Mouse (Mus musculus): ENCODE results near the gene Kcna10. TPM values are rescaled to one million over a fixed set of nuclear protein-coding genes. Genes with fewer than 3 reads are reported as not detected.
A peak's percentile ranks its signal among the peaks of the same experiment; 100 is the strongest.

The Kcna10 gene
- polyA plus RNA-seq (2015; fragmentation: Nextera tagmentation; extraction: Ambion mirVana), result not detected in 2 replicates

DNA sequence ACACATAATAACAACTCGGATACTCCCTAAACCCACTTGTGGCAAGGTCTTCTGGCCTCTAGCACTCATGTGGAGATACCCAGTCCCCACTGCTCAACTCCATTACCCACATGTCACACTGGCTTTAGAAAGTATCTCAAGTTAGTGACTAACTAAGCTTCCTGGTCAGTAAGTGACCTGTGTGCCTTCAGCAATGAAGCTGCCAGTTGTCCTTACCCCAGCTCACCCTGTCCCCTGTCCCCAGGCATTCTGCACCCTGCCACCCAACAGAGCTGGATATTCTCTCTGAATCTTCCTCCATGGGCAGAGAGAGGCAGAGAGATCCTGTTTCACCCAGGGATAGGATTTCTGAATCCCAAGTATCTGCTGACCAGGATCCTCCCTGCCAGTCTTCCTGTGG lies at the start of gene Kcna10:
Kcna10 (plus strand) TSS at position 301 of the 400 bp plus-strand sequence.
- Histone ChIP-seq H3K4me2 (ENCODE audit: low read depth, low read length) (no peak within 1 kb of the TSS), H3K27ac (ENCODE audit: low read length) (no peak within 1 kb of the TSS), H3K4me1 (ENCODE audit: control insufficient read depth, insufficient read depth, low read length) (no peaks in the 10 kb centered on the region), H3K9ac (ENCODE audit: low read length) (no peak within 1 kb of the TSS), H3K27me3 (ENCODE audit: control insufficient read depth, insufficient read depth, low read length) (no peaks in the 10 kb centered on the region), H3K9me3 (replicated peaks; ENCODE audit: control insufficient read depth, low read length) (no peaks in the 10 kb centered on the region), H3K4me3 (replicated peaks; ENCODE audit: low read length) (no peak within 1 kb of the TSS), H3K36me3 (ENCODE audit: control insufficient read depth, insufficient read depth, low read length) (no peaks in the 10 kb centered on the region)
- no peak for ATAC-seq (ENCODE audit: insufficient read depth, low FRiP score)
- 64% methylated on average over 1 of the region's 1 CpGs for WGBS

DNA sequence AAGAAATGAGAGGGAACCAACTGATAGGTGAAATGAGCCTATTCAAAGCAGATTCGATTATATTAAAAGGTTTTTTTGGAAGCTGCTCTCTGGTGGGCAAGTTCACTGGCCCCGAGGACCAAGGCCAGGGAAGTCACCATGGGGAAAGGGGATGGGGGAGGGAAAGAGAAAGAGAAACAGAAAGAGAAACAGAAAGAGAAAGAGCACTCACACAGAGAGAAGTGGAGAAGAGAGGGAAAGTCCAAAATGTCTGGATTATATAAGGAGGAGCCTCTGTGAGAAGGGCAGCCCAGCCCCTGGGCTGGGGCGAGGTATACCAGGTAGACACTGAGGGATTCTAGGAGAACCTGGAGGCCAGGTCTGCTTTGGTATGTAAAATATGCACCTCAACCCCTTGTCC lies 48.4 kb upstream of the Kcna10 start:
- no peak overlapping the region for H3K4me3 ChIP-seq (replicated peaks; ENCODE audit: low read length)
- no peaks in the 10 kb centered on the region for H3K9me3 ChIP-seq (replicated peaks; ENCODE audit: control insufficient read depth, low read length)
- WGBS, result 70% methylated on average over 3 of the region's 3 CpGs
- no peak overlapping the region for H3K4me2 ChIP-seq (ENCODE audit: low read depth, low read length)
- H3K27me3 ChIP-seq (ENCODE audit: control insufficient read depth, insufficient read depth, low read length), result no peaks in the 10 kb centered on the region
- no peak overlapping the region for H3K27ac ChIP-seq (ENCODE audit: low read length)
- peaks cover 13% of the 10 kb centered on the region; the same call in 1 of the 2 replicates for H3K4me1 ChIP-seq (ENCODE audit: control insufficient read depth, insufficient read depth, low read length)
- no peaks in the 10 kb centered on the region for H3K36me3 ChIP-seq (ENCODE audit: control insufficient read depth, insufficient read depth, low read length)
- no peak for ATAC-seq (ENCODE audit: insufficient read depth, low FRiP score)
- no peak overlapping the region for H3K9ac ChIP-seq (ENCODE audit: low read length)

DNA sequence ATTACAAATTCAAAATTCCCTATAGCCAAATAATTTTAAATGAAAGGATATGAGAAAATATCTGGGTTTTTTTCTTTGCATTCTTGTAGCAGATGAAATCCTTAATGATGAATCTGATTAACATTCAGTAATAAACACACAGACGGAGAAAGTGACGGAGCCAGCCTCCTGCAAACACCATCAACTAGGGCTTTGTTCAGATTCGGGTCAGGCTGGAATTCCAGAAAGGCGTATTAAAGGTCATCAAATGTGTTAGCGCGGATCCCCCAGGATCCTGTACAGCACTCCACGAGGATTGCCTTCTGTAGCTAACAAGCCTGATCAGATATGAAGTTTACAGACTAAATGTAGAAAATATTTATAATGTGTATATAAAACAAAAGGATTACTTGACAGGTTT lies 35.7 kb upstream of the Kcna10 start:
- H3K36me3 ChIP-seq (ENCODE audit: control insufficient read depth, insufficient read depth, low read length), result no peaks in the 10 kb centered on the region
- WGBS, result 65% methylated on average over 7 of the region's 7 CpGs
- ATAC-seq (ENCODE audit: insufficient read depth, low FRiP score), result no peak
- H3K9ac ChIP-seq (ENCODE audit: low read length), result no peak overlapping the region
- H3K4me3 ChIP-seq (replicated peaks; ENCODE audit: low read length), result no peak overlapping the region
- H3K27me3 ChIP-seq (ENCODE audit: control insufficient read depth, insufficient read depth, low read length), result no peaks in the 10 kb centered on the region
- no peak overlapping the region for H3K27ac ChIP-seq (ENCODE audit: low read length)
- H3K4me2 ChIP-seq (ENCODE audit: low read depth, low read length), result no peak overlapping the region
- H3K9me3 ChIP-seq (replicated peaks; ENCODE audit: control insufficient read depth, low read length), result no peaks in the 10 kb centered on the region
- no peaks in the 10 kb centered on the region for H3K4me1 ChIP-seq (ENCODE audit: control insufficient read depth, insufficient read depth, low read length)

DNA sequence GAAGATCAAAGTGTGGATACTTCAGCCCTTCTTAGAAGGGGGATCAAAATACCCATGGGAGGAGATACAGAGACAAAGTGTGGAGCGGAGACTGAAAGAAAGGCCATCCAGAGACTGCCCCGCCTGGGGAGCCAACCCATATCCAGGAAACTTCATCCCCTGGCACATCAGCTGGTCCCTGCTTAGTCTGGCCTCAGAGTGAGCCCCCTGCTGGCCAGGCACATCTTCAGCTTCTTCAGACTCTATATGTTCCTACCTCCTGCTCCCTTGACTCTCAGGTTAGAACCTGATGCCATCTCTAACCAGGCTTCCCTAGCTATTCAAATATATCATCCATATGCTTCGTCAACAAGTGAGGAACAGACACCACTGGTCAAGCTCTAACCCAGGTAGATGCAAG lies 33.9 kb upstream of the Kcna10 start:
- Histone ChIP-seq H3K9me3 (replicated peaks; ENCODE audit: control insufficient read depth, low read length) (no peaks in the 10 kb centered on the region), H3K4me1 (ENCODE audit: control insufficient read depth, insufficient read depth, low read length) (no peaks in the 10 kb centered on the region), H3K9ac (ENCODE audit: low read length) (no peak overlapping the region), H3K27ac (ENCODE audit: low read length) (no peak overlapping the region), H3K4me2 (ENCODE audit: low read depth, low read length) (no peak overlapping the region), H3K36me3 (ENCODE audit: control insufficient read depth, insufficient read depth, low read length) (no peaks in the 10 kb centered on the region), H3K4me3 (replicated peaks; ENCODE audit: low read length) (no peak overlapping the region), H3K27me3 (ENCODE audit: control insufficient read depth, insufficient read depth, low read length) (no peaks in the 10 kb centered on the region)
- WGBS, result 59% methylated on average over 3 of the region's 3 CpGs
- ATAC-seq (ENCODE audit: insufficient read depth, low FRiP score), result peak; percentile 40; the same call in 1 of the 2 replicates

DNA sequence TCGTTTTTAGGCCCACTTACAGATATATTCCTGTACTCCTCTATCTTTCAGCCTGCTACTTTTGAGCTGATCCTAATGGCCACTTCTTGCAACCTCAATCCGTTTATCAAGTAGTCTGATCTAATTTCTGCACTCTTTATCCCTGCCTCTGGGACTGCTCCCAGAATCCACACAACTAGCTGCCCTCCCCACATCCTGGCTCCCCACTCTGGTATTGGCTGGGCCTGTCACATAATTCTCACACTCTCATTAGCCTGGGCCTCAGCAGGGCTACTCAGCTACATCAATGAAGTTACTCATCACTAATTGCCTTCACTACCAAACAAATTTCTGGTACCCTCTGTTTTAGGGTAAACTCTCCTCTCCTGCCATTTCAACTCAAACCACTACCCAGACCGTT lies 32.4 kb upstream of the Kcna10 start:
- ATAC-seq (ENCODE audit: insufficient read depth, low FRiP score), result no peak
- WGBS, result 47% methylated on average over 3 of the region's 3 CpGs

DNA sequence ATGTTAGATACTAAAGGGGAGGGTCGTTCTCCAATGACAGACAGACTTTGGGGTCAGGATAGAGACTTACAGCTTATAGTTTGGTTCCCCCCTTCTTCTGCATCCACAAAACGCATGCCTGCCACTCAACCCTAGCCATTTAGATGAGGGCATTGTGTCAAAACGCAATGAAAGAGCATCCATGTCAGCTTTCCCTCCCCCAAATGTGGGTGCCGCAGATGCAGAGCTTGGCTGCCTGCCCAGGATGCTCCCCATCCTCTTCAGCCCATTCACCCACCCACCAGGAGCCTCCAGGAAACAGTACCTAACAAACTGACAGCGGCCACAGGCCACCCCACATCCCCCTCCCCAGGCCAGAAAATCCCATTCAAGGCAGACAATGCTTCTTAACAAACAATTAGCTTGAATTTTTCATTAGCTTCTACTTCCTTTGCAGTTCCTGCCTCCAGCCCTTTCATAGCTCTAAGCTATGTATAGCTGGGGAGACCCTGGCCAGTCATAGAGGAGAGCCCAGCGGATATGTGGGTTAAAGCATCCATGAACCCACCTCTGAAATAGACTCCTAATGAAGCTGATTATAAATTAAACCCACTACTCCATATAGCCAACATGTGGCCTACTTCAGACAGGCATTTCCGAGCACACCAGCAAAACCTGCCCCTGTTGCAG lies 31.9 kb upstream of the Kcna10 start:
- Histone ChIP-seq H3K4me3 (replicated peaks; ENCODE audit: low read length) (no peak overlapping the region), H3K4me1 (ENCODE audit: control insufficient read depth, insufficient read depth, low read length) (no peaks in the 10 kb centered on the region), H3K9me3 (replicated peaks; ENCODE audit: control insufficient read depth, low read length) (no peaks in the 10 kb centered on the region), H3K27me3 (ENCODE audit: control insufficient read depth, insufficient read depth, low read length) (no peaks in the 10 kb centered on the region), H3K36me3 (ENCODE audit: control insufficient read depth, insufficient read depth, low read length) (no peaks in the 10 kb centered on the region), H3K4me2 (ENCODE audit: low read depth, low read length) (no peak overlapping the region), H3K9ac (ENCODE audit: low read length) (no peak overlapping the region), H3K27ac (ENCODE audit: low read length) (no peak overlapping the region)
- no peak for ATAC-seq (ENCODE audit: insufficient read depth, low FRiP score)
- 57% methylated on average over 7 of the region's 7 CpGs for WGBS

More for the DNA sequence above, 32.4 kb upstream of the Kcna10 start:
- no peak overlapping the region for H3K4me2 ChIP-seq (ENCODE audit: low read depth, low read length)
- no peak overlapping the region for H3K27ac ChIP-seq (ENCODE audit: low read length)
- H3K36me3 ChIP-seq (ENCODE audit: control insufficient read depth, insufficient read depth, low read length), result no peaks in the 10 kb centered on the region
- H3K9me3 ChIP-seq (replicated peaks; ENCODE audit: control insufficient read depth, low read length), result no peaks in the 10 kb centered on the region
- H3K27me3 ChIP-seq (ENCODE audit: control insufficient read depth, insufficient read depth, low read length), result no peaks in the 10 kb centered on the region
- no peak overlapping the region for H3K9ac ChIP-seq (ENCODE audit: low read length)
- H3K4me1 ChIP-seq (ENCODE audit: control insufficient read depth, insufficient read depth, low read length), result no peaks in the 10 kb centered on the region
- H3K4me3 ChIP-seq (replicated peaks; ENCODE audit: low read length), result no peak overlapping the region

DNA sequence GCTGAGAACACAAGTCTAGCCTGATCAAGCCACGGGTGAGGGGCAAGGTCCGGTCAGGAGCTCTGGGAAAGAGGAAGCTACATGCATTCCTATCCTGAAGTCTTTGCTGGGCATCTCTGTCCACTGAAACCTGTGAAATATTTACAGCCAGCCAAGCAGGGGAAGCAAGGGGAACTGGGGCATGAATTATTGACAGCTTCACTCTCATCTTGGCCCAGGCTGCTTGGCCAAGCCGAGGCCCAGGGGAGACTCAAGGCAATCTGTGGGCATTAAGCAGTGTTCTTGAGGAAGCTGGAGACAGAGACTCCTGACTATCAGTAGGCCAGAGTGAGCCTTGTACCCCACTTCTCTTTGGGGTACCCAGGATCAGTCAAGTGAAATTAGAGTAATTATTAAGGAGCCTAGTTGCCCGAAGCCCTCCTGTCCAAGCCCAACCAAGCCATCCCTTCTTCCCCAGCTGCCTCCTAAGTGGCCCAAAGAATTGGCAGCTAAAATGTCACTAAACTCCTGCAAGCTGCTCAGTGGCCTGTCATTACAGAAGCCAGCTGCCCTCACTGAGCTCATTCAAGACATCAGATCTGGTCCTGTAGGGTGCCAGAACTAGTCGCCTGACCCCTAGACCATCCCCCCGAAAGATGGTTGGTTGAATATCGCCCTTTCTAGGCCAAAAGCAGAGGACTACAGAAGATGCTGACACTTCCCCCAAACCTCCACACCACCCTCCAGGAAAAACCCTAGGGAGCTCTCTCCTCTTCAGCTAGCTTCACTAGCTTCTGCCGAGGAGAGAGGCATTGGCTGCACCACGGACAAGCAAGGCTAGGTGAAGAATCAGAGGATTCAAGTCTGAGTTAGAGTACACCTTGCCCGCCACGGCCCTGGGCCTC lies 28.8 kb upstream of the Kcna10 start:
- no peaks in the 10 kb centered on the region for H3K27me3 ChIP-seq (ENCODE audit: control insufficient read depth, insufficient read depth, low read length)
- WGBS, result 85% methylated on average over 11 of the region's 11 CpGs
- no peak overlapping the region for H3K9ac ChIP-seq (ENCODE audit: low read length)
- no peaks in the 10 kb centered on the region for H3K4me1 ChIP-seq (ENCODE audit: control insufficient read depth, insufficient read depth, low read length)
- no peaks in the 10 kb centered on the region for H3K36me3 ChIP-seq (ENCODE audit: control insufficient read depth, insufficient read depth, low read length)
- no peaks in the 10 kb centered on the region for H3K9me3 ChIP-seq (replicated peaks; ENCODE audit: control insufficient read depth, low read length)
- no peak overlapping the region for H3K4me3 ChIP-seq (replicated peaks; ENCODE audit: low read length)
- H3K4me2 ChIP-seq (ENCODE audit: low read depth, low read length), result no peak overlapping the region
- no peak for ATAC-seq (ENCODE audit: insufficient read depth, low FRiP score)
- no peak overlapping the region for H3K27ac ChIP-seq (ENCODE audit: low read length)

DNA sequence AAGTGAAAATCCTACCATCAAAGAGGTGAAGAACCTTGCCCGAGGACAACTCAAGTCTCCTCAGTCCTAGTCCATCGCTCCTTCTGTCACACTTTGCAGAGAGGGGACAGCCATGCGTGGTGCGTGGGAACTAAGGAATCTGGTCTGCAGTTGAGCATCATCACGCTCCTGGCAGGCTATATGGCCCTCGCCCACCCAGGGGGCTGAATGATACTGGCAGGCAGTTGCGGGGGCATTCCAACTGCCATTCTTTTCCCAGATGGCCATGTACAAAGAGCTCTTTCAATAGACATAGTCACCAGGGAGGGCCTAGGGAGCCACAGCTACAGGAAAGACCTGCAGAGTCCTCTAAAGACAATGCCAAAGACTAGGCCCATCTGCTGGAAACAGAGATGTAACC lies 24.0 kb upstream of the Kcna10 start:
- H3K4me2 ChIP-seq (ENCODE audit: low read depth, low read length), result no peak overlapping the region
- ATAC-seq (ENCODE audit: insufficient read depth, low FRiP score), result no peak
- no peaks in the 10 kb centered on the region for H3K36me3 ChIP-seq (ENCODE audit: control insufficient read depth, insufficient read depth, low read length)
- 87% methylated on average over 7 of the region's 7 CpGs for WGBS
- H3K9ac ChIP-seq (ENCODE audit: low read length), result no peak overlapping the region
- no peaks in the 10 kb centered on the region for H3K9me3 ChIP-seq (replicated peaks; ENCODE audit: control insufficient read depth, low read length)
- 0 out of 2 replicates have a peak, but pooled peaks cover 3% of the 10 kb centered on the region for H3K27me3 ChIP-seq (ENCODE audit: control insufficient read depth, insufficient read depth, low read length)
- no peaks in the 10 kb centered on the region for H3K4me1 ChIP-seq (ENCODE audit: control insufficient read depth, insufficient read depth, low read length)
- no peak overlapping the region for H3K27ac ChIP-seq (ENCODE audit: low read length)
- H3K4me3 ChIP-seq (replicated peaks; ENCODE audit: low read length), result no peak overlapping the region

DNA sequence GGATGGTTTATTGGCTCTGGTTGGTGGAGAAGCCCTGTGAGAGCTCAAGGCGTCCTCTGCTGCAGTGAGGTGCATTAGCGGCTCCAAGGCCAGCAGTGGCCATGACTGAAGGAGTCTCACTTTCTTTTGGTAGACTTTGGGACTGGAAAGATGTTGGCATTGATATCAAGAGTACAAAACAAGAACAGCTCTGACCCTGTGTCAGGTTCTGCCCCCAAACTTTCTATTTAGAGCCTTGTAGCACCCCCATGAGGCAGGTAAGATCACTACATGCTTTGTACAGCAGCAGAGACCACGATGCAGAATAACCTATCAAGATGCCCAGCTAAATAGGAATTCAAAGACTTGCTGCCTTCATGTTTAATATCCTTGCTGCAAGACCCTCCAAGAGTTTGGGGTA lies 23.4 kb upstream of the Kcna10 start:
- Histone ChIP-seq H3K9me3 (replicated peaks; ENCODE audit: control insufficient read depth, low read length) (no peaks in the 10 kb centered on the region), H3K4me2 (ENCODE audit: low read depth, low read length) (no peak overlapping the region), H3K27ac (ENCODE audit: low read length) (no peak overlapping the region), H3K9ac (ENCODE audit: low read length) (no peak overlapping the region), H3K4me3 (replicated peaks; ENCODE audit: low read length) (no peak overlapping the region), H3K36me3 (ENCODE audit: control insufficient read depth, insufficient read depth, low read length) (no peaks in the 10 kb centered on the region), H3K27me3 (ENCODE audit: control insufficient read depth, insufficient read depth, low read length) (0 out of 2 replicates have a peak, but pooled peaks cover 3% of the 10 kb centered on the region), H3K4me1 (ENCODE audit: control insufficient read depth, insufficient read depth, low read length) (no peaks in the 10 kb centered on the region)
- no peak for ATAC-seq (ENCODE audit: insufficient read depth, low FRiP score)
- WGBS, result 64% methylated on average over 3 of the region's 3 CpGs
